Mouse (Mus musculus) stomach, postnatal 0 days (tissue): ENCODE data around the gene Car8. TPM values are rescaled to one million over a fixed set of nuclear protein-coding genes. Genes with fewer than 3 reads are reported as not detected.

Experiments
- ATAC-seq: fragments of 200-750 bp; cut with Nextera tagmentation; 2 replicates; pipeline ENCODE4 v1.8.0; 2017; ENCODE audit not compliant: low FRiP score, low TSS enrichment
- DNase-seq: peaks from one replicate; pipeline ENCODE4 v3.0.0-alpha.2; 2016; ENCODE audit warnings: low spot score
- H3K27ac ChIP-seq: fragments of 300-500 bp; sonication (generic); replicated peaks from 2 replicates; pipeline ENCODE4 v1.5.1; 2014; ENCODE audit warnings: mild to moderate bottlenecking, control low read depth
- H3K27me3 ChIP-seq: fragments of 300-500 bp; sonication (generic); 2 replicates; pipeline ENCODE4 v1.6.1; 2014; ENCODE audit warnings: low read length; ENCODE audit not compliant: control insufficient read depth, insufficient read depth
- H3K36me3 ChIP-seq: fragments of 300-500 bp; sonication (generic); 2 replicates; pipeline ENCODE4 v1.6.1; 2014; ENCODE audit warnings: low read length, mixed read lengths; ENCODE audit not compliant: control insufficient read depth, insufficient read depth
- H3K4me1 ChIP-seq: fragments of 300-500 bp; sonication (generic); replicated peaks from 2 replicates; pipeline ENCODE4 v1.6.1; 2014; ENCODE audit warnings: antibody characterized with exemption; ENCODE audit not compliant: control insufficient read depth, insufficient read depth
- H3K4me2 ChIP-seq: fragments of 300-500 bp; sonication (generic); replicated peaks from 2 replicates; pipeline ENCODE4 v1.6.1; 2014; ENCODE audit warnings: low read depth, mild to moderate bottlenecking, control low read depth, moderate library complexity
- H3K4me3 ChIP-seq: fragments of 300-500 bp; sonication (generic); 2 replicates; pipeline ENCODE4 v1.5.1; 2014; ENCODE audit warnings: low read depth, low read length, control low read depth
- H3K9ac ChIP-seq: fragments of 300-500 bp; sonication (generic); 2 replicates; pipeline ENCODE4 v1.6.1; 2014; ENCODE audit warnings: mild to moderate bottlenecking, low read length, control low read depth, mixed read lengths
- H3K9me3 ChIP-seq: fragments of 300-500 bp; sonication (generic); 2 replicates; pipeline ENCODE4 v1.6.1; 2016; ENCODE audit warnings: low read length; ENCODE audit not compliant: control insufficient read depth
- CTCF ChIP-seq: IDR thresholded peaks from 2 replicates; pipeline ENCODE4 v1.5.1; 2016; ENCODE audit warnings: antibody characterized with exemption, low read depth, mild to moderate bottlenecking, moderate library complexity
- EP300 ChIP-seq: optimal IDR thresholded peaks from 2 replicates; pipeline ENCODE3; 2016; ENCODE audit warnings: antibody characterized with exemption
- WGBS: fragments of 180-500 bp; shearing (Covaris S2); extraction: QIAGEN DNeasy Blood & Tissue Kit; methylation state at CpG from one replicate; pipeline ENCODE4 v1.1.7; 2014; 5-methylcytosine and 5-hydroxymethylcytosine counted together
- polyA plus RNA-seq: library from polyadenylated mRNA; unstranded; fragments of >200 nt; fragmentation: Nextera tagmentation; extraction: Ambion mirVana; gene quantifications from 2 replicates; pipeline ENCODE4 v1.2.1, GENCODE M21; 2015

Car8 gene
- polyA plus RNA-seq, 1 experiment from 2014 or later: 32.6 TPM

- no peak overlapping the region for H3K27ac ChIP-seq
- 33% methylated on average over 3 of the region's 3 CpGs for WGBS
- no peaks in the 10 kb centered on the region for H3K9me3 ChIP-seq
- ATAC-seq (peak; percentile 87), DNase-seq (no peak)
- H3K4me1 ChIP-seq: 0 out of 2 replicates have a peak, but pooled peaks cover 6% of the 10 kb centered on the region
- TF ChIP-seq CTCF (no peak), EP300 (no peak)
- H3K9ac ChIP-seq: no peak overlapping the region
- H3K36me3 ChIP-seq: no peaks in the 10 kb centered on the region
- no peak overlapping the region for H3K4me3 ChIP-seq
- H3K4me2 ChIP-seq: no peak overlapping the region
- no peaks in the 10 kb centered on the region for H3K27me3 ChIP-seq
Measured at GRCm38 (mm10) chr4:8218004-8218403, 20.8 kb downstream of the Car8 start.

DNA sequence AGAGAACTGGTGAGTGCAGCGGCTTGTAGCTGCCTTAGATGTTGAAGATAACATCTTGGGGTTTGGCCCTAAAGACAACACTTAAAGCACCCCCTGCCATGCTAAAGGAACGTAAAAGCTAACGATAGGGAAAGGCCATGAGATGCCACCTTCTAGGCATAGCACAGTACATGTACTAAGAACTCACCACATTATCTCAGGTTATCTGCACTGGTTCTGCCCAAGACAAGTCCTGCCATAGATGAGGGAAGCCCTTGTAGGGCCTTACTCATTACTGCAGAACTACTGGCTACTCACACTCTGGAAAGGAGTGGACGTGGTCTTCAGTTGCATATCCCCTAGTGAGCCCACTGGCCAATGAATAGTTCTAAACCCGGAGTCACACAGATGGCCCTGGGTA is 21.6 kb downstream of the Car8 start:
- no peak for TF ChIP-seq CTCF
- no peak for TF ChIP-seq EP300
- Histone ChIP-seq H3K4me2 (no peak overlapping the region), H3K4me3 (no peak overlapping the region), H3K9ac (no peak overlapping the region), H3K9me3 (no peaks in the 10 kb centered on the region), H3K4me1 (0 out of 2 replicates have a peak, but pooled peaks cover 6% of the 10 kb centered on the region), H3K27me3 (no peaks in the 10 kb centered on the region), H3K27ac (no peak overlapping the region), H3K36me3 (no peaks in the 10 kb centered on the region)
- ATAC-seq (no peak), DNase-seq (no peak)
- WGBS: 74% methylated on average over 5 of the region's 5 CpGs

- Histone ChIP-seq H3K9ac (no peak overlapping the region), H3K27me3 (no peaks in the 10 kb centered on the region), H3K4me1 (0 out of 2 replicates have a peak, but pooled peaks cover 6% of the 10 kb centered on the region), H3K27ac (no peak overlapping the region), H3K36me3 (no peaks in the 10 kb centered on the region), H3K9me3 (no peaks in the 10 kb centered on the region), H3K4me3 (no peak overlapping the region), H3K4me2 (no peak overlapping the region)
- TF ChIP-seq EP300 (no peak), CTCF (no peak)
- WGBS: 53% methylated on average over 6 of the region's 6 CpGs
- DNase-seq (no peak), ATAC-seq (no peak)
Measured at GRCm38 (mm10) chr4:8216551-8216950, 22.3 kb downstream of the Car8 start.

DNA sequence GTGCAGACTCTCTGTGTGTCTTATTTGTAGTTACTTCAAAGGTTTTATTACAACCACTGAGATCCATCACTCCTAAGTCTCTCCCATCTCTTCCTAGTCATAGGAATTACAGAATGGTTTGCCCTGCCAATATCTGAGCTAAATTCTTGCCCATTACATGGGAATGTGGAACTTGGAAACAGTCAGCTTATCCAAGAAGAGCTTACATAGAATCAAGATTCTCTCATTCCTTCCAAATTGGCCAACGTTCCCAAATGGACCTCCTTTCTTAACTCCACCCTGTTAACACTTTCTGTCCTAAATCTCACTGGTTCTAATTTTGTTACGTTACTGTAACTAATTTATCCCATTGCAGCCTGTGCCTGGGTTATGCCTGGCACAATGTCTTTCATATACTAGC is 25.2 kb downstream of the Car8 start:
- no peak overlapping the region for H3K4me3 ChIP-seq
- no peaks in the 10 kb centered on the region for H3K9me3 ChIP-seq
- no peak overlapping the region for H3K27ac ChIP-seq
- 55% methylated on average over 2 of the region's 2 CpGs for WGBS
- H3K36me3 ChIP-seq: no peaks in the 10 kb centered on the region
- H3K27me3 ChIP-seq: no peaks in the 10 kb centered on the region
- no peak for ATAC-seq
- H3K4me1 ChIP-seq: 0 out of 2 replicates have a peak, but pooled peaks cover 3% of the 10 kb centered on the region
- H3K4me2 ChIP-seq: no peak overlapping the region
- TF ChIP-seq CTCF: no peak
- no peak for TF ChIP-seq EP300
- DNase-seq: no peak
- no peak overlapping the region for H3K9ac ChIP-seq

- 39% methylated on average over 8 of the region's 8 CpGs for WGBS
- no peak overlapping the region for H3K4me2 ChIP-seq
- no peaks in the 10 kb centered on the region for H3K27me3 ChIP-seq
- H3K4me1 ChIP-seq: 0 out of 2 replicates have a peak, but pooled peaks cover 3% of the 10 kb centered on the region
- H3K9me3 ChIP-seq: no peaks in the 10 kb centered on the region
- TF ChIP-seq CTCF (no peak), EP300 (no peak)
- no peak for DNase-seq
- no peak overlapping the region for H3K9ac ChIP-seq
- peak; percentile 74 for ATAC-seq
- H3K4me3 ChIP-seq: no peak overlapping the region
- H3K36me3 ChIP-seq: no peaks in the 10 kb centered on the region
- H3K27ac ChIP-seq: no peak overlapping the region
Measured at GRCm38 (mm10) chr4:8212873-8213569, 25.8 kb downstream of the Car8 start.

- DNase-seq (no peak), ATAC-seq (peak; percentile 45; the same call in 1 of the 2 replicates)
- Histone ChIP-seq H3K36me3 (no peaks in the 10 kb centered on the region), H3K4me2 (no peak overlapping the region), H3K27ac (no peak overlapping the region), H3K9me3 (no peaks in the 10 kb centered on the region), H3K4me1 (0 out of 2 replicates have a peak, but pooled peaks cover 3% of the 10 kb centered on the region), H3K27me3 (no peaks in the 10 kb centered on the region), H3K4me3 (no peak overlapping the region), H3K9ac (no peak overlapping the region)
- TF ChIP-seq EP300 (no peak), CTCF (no peak)
- 95% methylated on average over 2 of the region's 2 CpGs for WGBS
Measured at GRCm38 (mm10) chr4:8210452-8210851, 28.4 kb downstream of the Car8 start.
